Comparison of ENCODE assay signal across 20 mouse cellular contexts in genomic region chr4:84204777-84205176, GRCm38 (mm10).
DNase-seq lines count a peak whose midpoint lies in the region; ATAC-seq and TF ChIP-seq lines count a peak whose summit lies in the region.
"Had no signal": no experiment of that assay in that cellular context is flagged by ENCODE, and none has a peak within 500 bp of the region (broad histone marks: within the 10 kb centered on the region; RNA-seq: fewer than 3 reads in every experiment).

No protein-coding gene starts in this region.

- no peak overlapping the region for H3K4me3 ChIP-seq in lung, embryonic 14.5 days (ENCODE audit: low read depth, low read length)
- no peak overlapping the region for H3K4me3 ChIP-seq in kidney, adult 2 months (ENCODE audit: insufficient read depth, low read depth, low read length)
- H3K4me3 ChIP-seq: embryonic facial prominence, embryonic 13.5 days; neural tube, embryonic 13.5 days had no signal

- no peak overlapping the region for H3K9ac ChIP-seq in lung, embryonic 14.5 days
- H3K9ac ChIP-seq: embryonic facial prominence, embryonic 13.5 days; forebrain, postnatal 0 days; neural tube, embryonic 13.5 days had no signal

- no peaks in the 10 kb centered on the region for H3K4me1 ChIP-seq in lung, embryonic 14.5 days (ENCODE audit: insufficient read depth)
- no peaks in the 10 kb centered on the region; the same call in 1 of the 2 replicates for H3K4me1 ChIP-seq in kidney, adult 2 months (ENCODE audit: control insufficient read depth, insufficient read depth, low read length)

- no peak overlapping the region for H3K27ac ChIP-seq in lung, embryonic 14.5 days (ENCODE audit: low read depth)
- no peak overlapping the region for H3K27ac ChIP-seq in kidney, adult 2 months (ENCODE audit: insufficient read depth, low read depth, low read length)
- H3K27ac ChIP-seq: embryonic facial prominence, embryonic 13.5 days; macrophage; neural tube, embryonic 13.5 days had no signal

- no peak for DNase-seq in lung, embryonic 14.5 days
- DNase-seq in lung, adult 18-20 months, result no peak
- DNase-seq in kidney, adult 2 months, result peak; percentile 82
- DNase-seq in kidney, postnatal 36 days, result peak; percentile 66 to 78
- peak; percentile 28 for DNase-seq in yolk sac, embryonic 10.5 days (ENCODE audit: low spot score)
- no peak for DNase-seq in cerebellum, adult 11 months
- no peak for DNase-seq in gastrocnemius, postnatal 25 days
- DNase-seq: adrenal gland, adult 2 months; forebrain, postnatal 0 days; heart, postnatal 10 days; layer of hippocampus, postnatal 36 days; left cerebral cortex, postnatal 4 days; lung, adult 2 months; thymus, postnatal 36 days had no signal

- TF ChIP-seq POLR2A in kidney, adult 2 months (IDR thresholded peaks at IDR 0.05; ENCODE audit: low read depth, low read length), result no peak

- ATAC-seq in lung, embryonic 14.5 days (ENCODE audit: insufficient read depth), result 0 out of 2 replicates have a peak, but pooled peaks have one; percentile 35
- ATAC-seq in CD4-positive, CD25-positive, alpha-beta regulatory T cell, adult 4 months, result no peak
- ATAC-seq: forebrain, postnatal 0 days; hindbrain, embryonic 16.5 days had no signal

- no peaks in the 10 kb centered on the region for H3K9me3 ChIP-seq in lung, embryonic 14.5 days (ENCODE audit: low read depth, low read length)
- H3K9me3 ChIP-seq: embryonic facial prominence, embryonic 13.5 days; neural tube, embryonic 13.5 days had no signal

- no peaks in the 10 kb centered on the region for H3K36me3 ChIP-seq in lung, embryonic 14.5 days (ENCODE audit: insufficient read depth)
- no peaks in the 10 kb centered on the region for H3K36me3 ChIP-seq in kidney, adult 2 months (ENCODE audit: control insufficient read depth, insufficient read depth, low read length)
- H3K36me3 ChIP-seq: embryonic facial prominence, embryonic 13.5 days; neural tube, embryonic 13.5 days had no signal

- no peak overlapping the region for H3K4me2 ChIP-seq in lung, embryonic 14.5 days
- H3K4me2 ChIP-seq: embryonic facial prominence, embryonic 13.5 days; midbrain, embryonic 11.5 days; neural tube, embryonic 13.5 days had no signal

- TF ChIP-seq CTCF in lung, embryonic 14.5 days (IDR thresholded peaks at IDR 0.05; ENCODE audit: low read depth), result 0 out of 2 replicates have a peak, but pooled peaks have one; percentile 24
- no peak for TF ChIP-seq CTCF in kidney, adult 2 months (conservative IDR thresholded peaks at IDR 0.05; ENCODE audit: insufficient read depth, insufficient read length, low read depth, low read length)

- H3K27me3 ChIP-seq in lung, embryonic 14.5 days (ENCODE audit: insufficient read depth, low read length), result no peaks in the 10 kb centered on the region
- no peaks in the 10 kb centered on the region for H3K27me3 ChIP-seq in kidney, adult 2 months (replicated peaks; ENCODE audit: control insufficient read depth, insufficient read depth, low read length)
- H3K27me3 ChIP-seq: neural tube, embryonic 13.5 days had no signal

Comparison
In these comparisons a context has a peak if more than half of its experiments do, and no peak if none do; other contexts are left out.
1. DNase-seq: peak in kidney, adult 2 months (single experiment), kidney, postnatal 36 days (2 of 2) and yolk sac, embryonic 10.5 days (single experiment); none in lung, embryonic 14.5 days (single experiment), lung, adult 18-20 months (0 of 2), cerebellum, adult 11 months (single experiment) and gastrocnemius, postnatal 25 days (single experiment).